Mouse (Mus musculus): ENCODE data around the gene Gm14459. TPM values are rescaled to one million over a fixed set of nuclear protein-coding genes. Genes with fewer than 3 reads are reported as not detected.
"Not testable (repeated sequence)": the region's sequence is repeated elsewhere in the genome, so short reads cannot be mapped to it uniquely, and the experiment has no call there.

Gm14459 gene
- polyA plus RNA-seq (2016; fragmentation: Nextera tagmentation; extraction: Ambion mirVana) = not detected in 2 replicates

GRCm38 (mm10) chrX:8524854-8525253 lies at the start of gene Gm14459:
TSS of gene Gm14459 (minus strand) at chrX:8524954.
- Histone ChIP-seq H3K4me3 (no peak within 1 kb of the TSS), H3K27me3 (ENCODE audit: insufficient read depth, poor library complexity, severe bottlenecking) (no peaks in the 10 kb centered on the region), H3K36me3 (no peaks in the 10 kb centered on the region), H3K27ac (no peak within 1 kb of the TSS), H3K9me3 (no peaks in the 10 kb centered on the region), H3K4me1 (no peaks in the 10 kb centered on the region)
- 76% methylated on average over 2 of the region's 2 CpGs for WGBS
- DNase-seq (ENCODE audit: low spot score) = no peak

- H3K27ac ChIP-seq = not testable (repeated sequence)
- 57% methylated on average over 4 of the region's 4 CpGs for WGBS
Observed at GRCm38 (mm10) chrX:8548155-8548554, 23.4 kb upstream of the Gm14459 start, which contains the start of gene Ssxb6. TSS of gene Ssxb6 (minus strand) at chrX:8548255.

More at GRCm38 (mm10) chrX:8548155-8548554, 23.4 kb upstream of the Gm14459 start, which contains the start of gene Ssxb6:
- H3K4me3 ChIP-seq; H3K4me1 ChIP-seq; DNase-seq (ENCODE audit: low spot score); H3K27me3 ChIP-seq (ENCODE audit: insufficient read depth, poor library complexity, severe bottlenecking); H3K36me3 ChIP-seq; H3K9me3 ChIP-seq: not testable (repeated sequence)

Other genes with a start within 250 kb of the Gm14459 start
- not detected in 2 replicates for gene Ssxb10, start 197.5 kb downstream of the Gm14459 start, polyA plus RNA-seq (2016; fragmentation: Nextera tagmentation; extraction: Ambion mirVana)
- not detected in 2 replicates for gene Ssxb9, start 158.0 kb downstream of the Gm14459 start, polyA plus RNA-seq (2016; fragmentation: Nextera tagmentation; extraction: Ambion mirVana)
- gene Ssxb1, start 111.6 kb downstream of the Gm14459 start, polyA plus RNA-seq (2016; fragmentation: Nextera tagmentation; extraction: Ambion mirVana) = not detected in 2 replicates
- gene Ssxb2, start 63.2 kb downstream of the Gm14459 start, polyA plus RNA-seq (2016; fragmentation: Nextera tagmentation; extraction: Ambion mirVana) = not detected in 2 replicates
- gene Ssxb6, start 23.3 kb upstream of the Gm14459 start, polyA plus RNA-seq (2016; fragmentation: Nextera tagmentation; extraction: Ambion mirVana) = not detected in 2 replicates
- not detected in 2 replicates for gene Ssxb3, start 66.9 kb upstream of the Gm14459 start, polyA plus RNA-seq (2016; fragmentation: Nextera tagmentation; extraction: Ambion mirVana)
- gene Ssxb8, start 165.9 kb upstream of the Gm14459 start, polyA plus RNA-seq (2016; fragmentation: Nextera tagmentation; extraction: Ambion mirVana) = not detected in 2 replicates
- gene Ssx9, start 223.5 kb upstream of the Gm14459 start, polyA plus RNA-seq (2016; fragmentation: Nextera tagmentation; extraction: Ambion mirVana) = not detected in 2 replicates

Data from heart, embryonic 10.5 days (tissue).